Mouse (Mus musculus) kidney, adult 2 months (tissue): Measurements from ENCODE around the gene Asxl1. TPM values are rescaled to one million over a fixed set of nuclear protein-coding genes. Genes with fewer than 3 reads are reported as not detected.

Experiments used
- DNase-seq: peaks from one replicate; pipeline ENCODE4 v3.0.0; 2021
- H3K27ac ChIP-seq: fragments of 200-500 bp; 2 replicates; pipeline ENCODE4 v1.5.1; 2012; ENCODE audit warnings: low read depth, low read length, control low read depth, inconsistent platforms; ENCODE audit not compliant: insufficient read depth
- H3K27me3 ChIP-seq: fragments of 200-500 bp; replicated peaks from 2 replicates; pipeline ENCODE4 v1.6.1; 2012; ENCODE audit warnings: mild to moderate bottlenecking, moderate library complexity, low read length, inconsistent platforms; ENCODE audit not compliant: control insufficient read depth, insufficient read depth
- H3K36me3 ChIP-seq: fragments of 200-500 bp; 2 replicates; pipeline ENCODE4 v1.6.1; 2012; ENCODE audit warnings: mild to moderate bottlenecking, moderate library complexity, low read length, inconsistent platforms; ENCODE audit not compliant: control insufficient read depth, insufficient read depth
- H3K4me1 ChIP-seq: fragments of 200-500 bp; 2 replicates; pipeline ENCODE4 v1.6.1; 2011; ENCODE audit warnings: low read length; ENCODE audit not compliant: control insufficient read depth, insufficient read depth
- H3K4me3 ChIP-seq: fragments of 200-500 bp; 2 replicates; pipeline ENCODE4 v1.5.1; 2011; ENCODE audit warnings: mild to moderate bottlenecking, low read depth, low read length, control low read depth; ENCODE audit not compliant: insufficient read depth
- CTCF ChIP-seq: fragments of 200-500 bp; conservative IDR thresholded peaks from 2 replicates; pipeline ENCODE4 v1.5.1; 2011; ENCODE audit warnings: low read depth, mild to moderate bottlenecking, control low read depth, low read length, moderate library complexity, mixed read lengths; ENCODE audit not compliant: insufficient read depth, insufficient read length
- POLR2A ChIP-seq: fragments of 200-500 bp; IDR thresholded peaks from one replicate; pipeline ENCODE4 v1.6.1; 2011; ENCODE audit warnings: low read depth, low read length, control low read depth
- WGBS: fragments of 180-500 bp; shearing (Covaris S2); methylation state at CpG from one replicate; pipeline ENCODE4 v1.1.7; 2018; 5-methylcytosine and 5-hydroxymethylcytosine counted together
- polyA plus RNA-seq: library from polyadenylated mRNA; depleted of rRNA; stranded (reverse); fragments of >200 nt; gene quantifications from 2 replicates; pipeline ENCODE4 v1.2.3, GENCODE M21; 2012

The Asxl1 gene
- polyA plus RNA-seq, 1 experiment = 10.0 TPM

DNA sequence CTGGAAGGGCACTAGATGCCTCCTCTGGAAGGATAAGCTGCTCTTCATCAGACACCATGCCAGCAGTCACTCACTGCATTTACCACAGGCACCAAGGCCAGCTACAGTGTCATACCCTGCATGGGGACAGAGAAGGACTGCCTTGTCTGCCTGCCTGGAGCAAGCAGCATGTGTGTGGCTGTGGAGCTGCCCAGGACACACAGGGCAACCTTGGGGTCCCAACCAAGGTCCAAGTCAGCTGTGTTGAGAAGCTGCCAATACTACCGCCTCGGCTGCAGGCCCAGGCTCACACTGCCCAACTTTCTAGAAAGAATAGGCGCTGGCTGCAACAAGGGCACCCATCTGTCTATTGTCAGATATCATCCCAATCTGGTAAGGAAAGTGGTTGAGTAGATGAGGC is 77.5 kb downstream of the Asxl1 start:
- 57% methylated on average over 3 of the region's 3 CpGs for WGBS
- no peaks in the 10 kb centered on the region for H3K27me3 ChIP-seq
- DNase-seq = no peak
- H3K27ac ChIP-seq = no peak overlapping the region
- 0 out of 2 replicates have a peak, but pooled peaks cover 8% of the 10 kb centered on the region for H3K4me1 ChIP-seq
- TF ChIP-seq POLR2A (no peak), CTCF (no peak)
- no peak overlapping the region for H3K4me3 ChIP-seq
- no peaks in the 10 kb centered on the region for H3K36me3 ChIP-seq

GRCm38 (mm10) chr2:153424557-153424956 is 78.9 kb downstream of the Asxl1 start:
- WGBS = 61% methylated on average over 8 of the region's 8 CpGs
- no peak overlapping the region for H3K27ac ChIP-seq
- H3K27me3 ChIP-seq = no peaks in the 10 kb centered on the region
- TF ChIP-seq CTCF = no peak
- no peak for TF ChIP-seq POLR2A
- no peak overlapping the region for H3K4me3 ChIP-seq
- H3K36me3 ChIP-seq = no peaks in the 10 kb centered on the region
- 0 out of 2 replicates have a peak, but pooled peaks cover 8% of the 10 kb centered on the region for H3K4me1 ChIP-seq
- no peak for DNase-seq

DNA sequence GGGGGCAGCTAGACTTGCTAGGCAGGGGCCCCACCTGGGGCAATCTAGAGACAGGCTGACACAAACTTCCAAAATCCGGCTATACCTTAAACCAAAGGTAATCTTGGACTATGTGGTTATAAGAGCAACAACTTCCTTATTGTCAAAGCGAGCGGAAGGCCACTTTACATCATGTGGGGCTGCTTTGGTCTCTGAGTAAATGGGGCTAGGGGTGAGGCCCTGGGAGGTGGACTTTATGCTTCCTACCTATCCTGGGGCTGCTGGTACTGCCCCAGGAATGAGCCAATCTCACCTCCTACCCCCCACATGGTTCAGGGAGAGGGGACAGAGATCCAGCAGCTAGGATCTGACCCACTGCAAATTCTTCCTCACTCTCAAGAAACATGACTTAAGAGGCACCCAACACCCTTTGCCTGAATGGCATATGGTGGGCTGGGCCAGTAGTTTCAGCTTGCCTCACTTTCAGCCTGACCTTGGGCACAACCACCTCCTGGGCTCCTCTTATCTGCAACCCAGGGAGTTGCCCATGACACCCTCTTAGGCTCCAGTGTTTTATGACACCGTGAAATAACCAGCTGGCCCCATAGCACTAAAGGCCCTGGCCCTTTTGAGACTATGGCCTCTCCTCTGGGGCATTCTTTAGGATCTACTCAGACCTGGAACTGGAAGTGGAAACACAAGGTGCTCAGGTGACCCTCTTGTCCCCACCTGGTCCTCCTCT is 79.7 kb downstream of the Asxl1 start:
- 0 out of 2 replicates have a peak, but pooled peaks cover 8% of the 10 kb centered on the region for H3K4me1 ChIP-seq
- no peak overlapping the region for H3K27ac ChIP-seq
- no peak overlapping the region for H3K4me3 ChIP-seq
- no peak for TF ChIP-seq CTCF
- TF ChIP-seq POLR2A = no peak
- H3K27me3 ChIP-seq = no peaks in the 10 kb centered on the region
- DNase-seq = no peak
- WGBS = 85% methylated on average over 4 of the region's 4 CpGs
- no peaks in the 10 kb centered on the region for H3K36me3 ChIP-seq

DNA sequence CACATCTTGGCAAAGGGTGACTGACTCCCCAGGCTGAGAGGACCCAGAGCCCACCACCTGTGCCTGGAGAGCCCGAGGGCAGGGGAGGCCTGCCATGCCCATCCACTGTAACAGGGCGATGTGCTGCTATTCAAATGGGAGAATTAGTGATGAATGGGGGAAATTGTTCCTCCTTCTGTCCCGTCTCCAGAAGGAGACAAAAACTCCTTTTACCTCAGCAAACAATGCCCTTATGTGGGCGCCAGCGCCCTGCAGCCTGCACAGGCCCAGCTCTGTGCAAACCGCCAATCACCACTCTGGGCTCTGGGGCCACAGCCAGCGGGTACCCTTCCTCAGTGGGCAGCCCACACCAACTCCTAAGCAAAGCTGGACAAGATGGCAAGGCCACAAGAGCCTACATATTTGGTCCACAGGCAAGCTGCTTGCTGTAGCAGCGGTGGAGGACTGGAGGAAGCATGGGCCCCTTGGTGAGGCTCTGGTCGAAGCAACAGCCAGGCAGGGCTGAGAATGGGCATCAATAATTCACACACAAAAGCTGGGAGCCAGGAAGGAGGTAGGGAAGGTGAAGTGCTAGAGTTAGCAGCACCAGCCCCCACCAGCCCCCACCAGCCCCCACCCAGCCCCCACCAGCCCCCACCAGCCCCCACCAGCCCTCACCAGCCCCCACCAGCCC is 80.5 kb downstream of the Asxl1 start:
- Histone ChIP-seq H3K36me3 (no peaks in the 10 kb centered on the region), H3K4me1 (0 out of 2 replicates have a peak, but pooled peaks cover 8% of the 10 kb centered on the region), H3K27me3 (no peaks in the 10 kb centered on the region), H3K4me3 (no peak overlapping the region), H3K27ac (no peak overlapping the region)
- TF ChIP-seq POLR2A (no peak), CTCF (no peak)
- no peak for DNase-seq
- 83% methylated on average over 9 of the region's 9 CpGs for WGBS

DNA sequence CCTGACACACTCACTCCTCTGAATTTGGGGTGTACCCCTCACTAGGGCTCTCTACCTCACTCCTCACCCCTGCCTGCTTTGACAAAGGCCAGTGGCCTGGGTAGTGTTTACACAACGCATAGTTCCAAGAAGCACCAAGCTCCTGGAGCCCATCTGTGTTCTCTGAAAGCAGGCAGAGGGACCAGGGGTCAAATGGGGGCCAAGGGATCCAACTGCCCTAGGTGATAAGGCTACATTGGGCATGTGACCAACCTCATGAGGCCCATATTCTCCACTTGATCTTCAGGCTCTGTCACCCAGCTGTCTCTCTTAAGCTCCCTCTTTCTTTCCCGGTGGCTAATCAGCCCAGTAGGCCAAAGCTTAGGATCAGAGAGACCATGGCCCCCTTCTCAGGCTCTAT is 81.3 kb downstream of the Asxl1 start:
- Histone ChIP-seq H3K27me3 (no peaks in the 10 kb centered on the region), H3K36me3 (no peaks in the 10 kb centered on the region), H3K27ac (no peak overlapping the region), H3K4me1 (0 out of 2 replicates have a peak, but pooled peaks cover 12% of the 10 kb centered on the region), H3K4me3 (no peak overlapping the region)
- 62% methylated on average over 2 of the region's 2 CpGs for WGBS
- no peak for DNase-seq
- TF ChIP-seq POLR2A (no peak), CTCF (no peak)

GRCm38 (mm10) chr2:153428485-153428884 is 82.9 kb downstream of the Asxl1 start:
- Histone ChIP-seq H3K36me3 (no peaks in the 10 kb centered on the region), H3K4me1 (0 out of 2 replicates have a peak, but pooled peaks cover 9% of the 10 kb centered on the region), H3K4me3 (no peak overlapping the region), H3K27me3 (no peaks in the 10 kb centered on the region), H3K27ac (no peak overlapping the region)
- no peak for DNase-seq
- 65% methylated on average over 2 of the region's 2 CpGs for WGBS
- TF ChIP-seq CTCF (no peak), POLR2A (no peak)

DNA sequence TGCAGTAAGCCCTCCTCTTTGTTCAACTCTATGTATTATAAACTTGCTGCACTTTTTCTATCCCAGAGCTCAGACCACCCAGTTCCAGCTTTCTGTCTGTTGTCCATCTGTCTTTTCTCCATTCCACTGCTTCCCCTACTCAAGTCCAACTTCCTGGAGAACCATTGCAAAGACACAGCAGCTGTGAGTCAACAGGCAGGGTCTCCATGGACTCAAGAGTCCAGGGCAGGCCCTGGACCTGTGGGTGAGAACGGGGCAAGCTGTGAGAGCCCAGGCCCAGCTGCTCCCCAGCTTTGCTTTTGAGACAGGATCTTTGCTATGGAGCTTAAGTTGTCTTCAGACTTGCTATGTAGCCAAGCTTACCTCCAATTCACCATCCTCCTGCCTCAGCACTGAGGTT is 84.9 kb downstream of the Asxl1 start:
- Histone ChIP-seq H3K27me3 (no peaks in the 10 kb centered on the region), H3K27ac (no peak overlapping the region), H3K4me3 (no peak overlapping the region), H3K4me1 (peaks cover 10% of the 10 kb centered on the region; the same call in 1 of the 2 replicates), H3K36me3 (no peaks in the 10 kb centered on the region)
- TF ChIP-seq CTCF (no peak), POLR2A (no peak)
- 100% methylated on average over 1 of the region's 1 CpGs for WGBS
- DNase-seq = no peak
